Mouse (Mus musculus) midbrain, embryonic 13.5 days (tissue): ENCODE measurements at regions not wholly inside any gene's neighbourhood (a gene's known extent, or its start where the extent isn't known, plus 50 kb on each side); places are given as distances from the start of the nearest gene placed in this dataset.

Experiments used
- ATAC-seq: fragments of 200-750 bp; cut with Nextera tagmentation; 2 replicates; pipeline ENCODE4 v1.8.0; 2017; ENCODE audit warnings: mild to moderate bottlenecking, moderate TSS enrichment, moderate library complexity
- H3K27ac ChIP-seq: fragments of 300-500 bp; sonication (generic); 2 replicates; pipeline ENCODE4 v1.5.1; 2015; ENCODE audit warnings: inconsistent platforms, mild to moderate bottlenecking, moderate library complexity
- H3K27me3 ChIP-seq: fragments of 300-500 bp; sonication (generic); 2 replicates; pipeline ENCODE4 v1.6.1; 2015; ENCODE audit warnings: mild to moderate bottlenecking, inconsistent platforms
- H3K36me3 ChIP-seq: fragments of 300-500 bp; sonication (generic); 2 replicates; pipeline ENCODE4 v1.6.1; 2015; ENCODE audit warnings: mild to moderate bottlenecking, inconsistent platforms
- H3K4me1 ChIP-seq: fragments of 300-500 bp; sonication (generic); replicated peaks from 2 replicates; pipeline ENCODE4 v1.6.1; 2015; ENCODE audit warnings: inconsistent platforms
- H3K4me2 ChIP-seq: fragments of 300-500 bp; sonication (generic); replicated peaks from 2 replicates; pipeline ENCODE4 v1.6.1; 2015; ENCODE audit warnings: moderate library complexity, mild to moderate bottlenecking, inconsistent platforms
- H3K4me3 ChIP-seq: fragments of 300-500 bp; sonication (generic); replicated peaks from 2 replicates; pipeline ENCODE4 v1.5.1; 2015; ENCODE audit warnings: mild to moderate bottlenecking, inconsistent platforms
- H3K9ac ChIP-seq: fragments of 300-500 bp; sonication (generic); replicated peaks from 2 replicates; pipeline ENCODE4 v1.6.1; 2015; ENCODE audit warnings: mild to moderate bottlenecking, inconsistent platforms
- H3K9me3 ChIP-seq: fragments of 300-500 bp; sonication (generic); 2 replicates; pipeline ENCODE4 v1.6.1; 2016; ENCODE audit warnings: mild to moderate bottlenecking, inconsistent platforms
- WGBS: fragments of 180-500 bp; shearing (Covaris S2); methylation state at CpG from one replicate; pipeline ENCODE4 v1.1.7; 2015; 5-methylcytosine and 5-hydroxymethylcytosine counted together

GRCm38 (mm10) chr3:60398796-60399195, 73.8 kb upstream of the Mbnl1 start:
- no peaks in the 10 kb centered on the region for H3K36me3 ChIP-seq
- H3K4me1 ChIP-seq = no peaks in the 10 kb centered on the region
- no peak for ATAC-seq
- no peak overlapping the region for H3K9ac ChIP-seq
- no peaks in the 10 kb centered on the region for H3K27me3 ChIP-seq
- H3K4me3 ChIP-seq = no peak overlapping the region
- no peaks in the 10 kb centered on the region for H3K9me3 ChIP-seq
- H3K4me2 ChIP-seq = no peak overlapping the region
- no peak overlapping the region for H3K27ac ChIP-seq

- Histone ChIP-seq H3K9ac (no peak overlapping the region), H3K27ac (no peak overlapping the region), H3K27me3 (no peaks in the 10 kb centered on the region), H3K4me1 (no peaks in the 10 kb centered on the region), H3K9me3 (no peaks in the 10 kb centered on the region), H3K4me3 (no peak overlapping the region), H3K36me3 (no peaks in the 10 kb centered on the region), H3K4me2 (no peak overlapping the region)
- WGBS = 95% methylated on average over 5 of the region's 5 CpGs
- no peak for ATAC-seq
Observed at GRCm38 (mm10) chr3:60402251-60402830, 70.3 kb upstream of the Mbnl1 start.

- H3K27me3 ChIP-seq = no peaks in the 10 kb centered on the region
- H3K27ac ChIP-seq = no peak overlapping the region
- ATAC-seq = no peak
- H3K4me2 ChIP-seq = no peak overlapping the region
- H3K4me3 ChIP-seq = no peak overlapping the region
- no peaks in the 10 kb centered on the region for H3K36me3 ChIP-seq
- H3K4me1 ChIP-seq = no peaks in the 10 kb centered on the region
- WGBS = 85% methylated on average over 2 of the region's 2 CpGs
- H3K9ac ChIP-seq = no peak overlapping the region
- no peaks in the 10 kb centered on the region for H3K9me3 ChIP-seq
Observed at GRCm38 (mm10) chr3:60407426-60407825, 65.2 kb upstream of the Mbnl1 start.

- WGBS = 53% methylated on average over 1 of the region's 1 CpGs
- no peaks in the 10 kb centered on the region for H3K9me3 ChIP-seq
- H3K4me2 ChIP-seq = no peak overlapping the region
- no peak overlapping the region for H3K27ac ChIP-seq
- H3K27me3 ChIP-seq = no peaks in the 10 kb centered on the region
- H3K4me3 ChIP-seq = no peak overlapping the region
- no peaks in the 10 kb centered on the region for H3K4me1 ChIP-seq
- no peak overlapping the region for H3K9ac ChIP-seq
- no peaks in the 10 kb centered on the region for H3K36me3 ChIP-seq
- ATAC-seq = no peak
Observed at GRCm38 (mm10) chr3:60407906-60408305, 64.7 kb upstream of the Mbnl1 start.

- Histone ChIP-seq H3K4me2 (no peak overlapping the region), H3K27me3 (no peaks in the 10 kb centered on the region), H3K36me3 (no peaks in the 10 kb centered on the region), H3K9me3 (no peaks in the 10 kb centered on the region), H3K9ac (no peak overlapping the region), H3K27ac (no peak overlapping the region), H3K4me3 (no peak overlapping the region), H3K4me1 (no peaks in the 10 kb centered on the region)
- WGBS = 66% methylated on average over 7 of the region's 7 CpGs
- ATAC-seq = no peak
Observed at GRCm38 (mm10) chr3:60408553-60409282, 63.9 kb upstream of the Mbnl1 start.

GRCm38 (mm10) chr3:60409283-60409633, 63.4 kb upstream of the Mbnl1 start:
- no peaks in the 10 kb centered on the region for H3K9me3 ChIP-seq
- no peaks in the 10 kb centered on the region for H3K36me3 ChIP-seq
- no peak overlapping the region for H3K9ac ChIP-seq
- H3K4me1 ChIP-seq = no peaks in the 10 kb centered on the region
- H3K4me2 ChIP-seq = no peak overlapping the region
- no peaks in the 10 kb centered on the region for H3K27me3 ChIP-seq
- ATAC-seq = no peak
- H3K4me3 ChIP-seq = no peak overlapping the region
- no peak overlapping the region for H3K27ac ChIP-seq

GRCm38 (mm10) chr3:60411746-60412145, 60.9 kb upstream of the Mbnl1 start:
- 87% methylated on average over 1 of the region's 1 CpGs for WGBS
- ATAC-seq = no peak
- H3K36me3 ChIP-seq = no peaks in the 10 kb centered on the region

GRCm38 (mm10) chr3:60412206-60412605, 60.4 kb upstream of the Mbnl1 start:
- no peak for ATAC-seq
- Histone ChIP-seq H3K36me3 (no peaks in the 10 kb centered on the region), H3K4me3 (no peak overlapping the region)

More at GRCm38 (mm10) chr3:60411746-60412145, 60.9 kb upstream of the Mbnl1 start:
- Histone ChIP-seq H3K27ac (no peak overlapping the region), H3K9me3 (no peaks in the 10 kb centered on the region), H3K4me2 (no peak overlapping the region), H3K4me1 (no peaks in the 10 kb centered on the region), H3K9ac (no peak overlapping the region), H3K4me3 (no peak overlapping the region), H3K27me3 (no peaks in the 10 kb centered on the region)

GRCm38 (mm10) chr3:60413749-60414148, 58.9 kb upstream of the Mbnl1 start:
- WGBS = 72% methylated on average over 3 of the region's 3 CpGs
- H3K27ac ChIP-seq = no peak overlapping the region
- no peak overlapping the region for H3K4me3 ChIP-seq
- H3K4me2 ChIP-seq = no peak overlapping the region
- H3K9ac ChIP-seq = no peak overlapping the region
- H3K36me3 ChIP-seq = no peaks in the 10 kb centered on the region
- H3K27me3 ChIP-seq = no peaks in the 10 kb centered on the region
- no peaks in the 10 kb centered on the region for H3K4me1 ChIP-seq
- no peaks in the 10 kb centered on the region for H3K9me3 ChIP-seq
- ATAC-seq = no peak

More at GRCm38 (mm10) chr3:60412206-60412605, 60.4 kb upstream of the Mbnl1 start:
- Histone ChIP-seq H3K4me2 (no peak overlapping the region), H3K9ac (no peak overlapping the region), H3K27ac (no peak overlapping the region), H3K4me1 (no peaks in the 10 kb centered on the region), H3K9me3 (no peaks in the 10 kb centered on the region), H3K27me3 (no peaks in the 10 kb centered on the region)

- ATAC-seq = no peak
- 76% methylated on average over 1 of the region's 1 CpGs for WGBS
- Histone ChIP-seq H3K4me3 (no peak overlapping the region), H3K4me2 (no peak overlapping the region), H3K27ac (no peak overlapping the region), H3K36me3 (no peaks in the 10 kb centered on the region), H3K4me1 (no peaks in the 10 kb centered on the region), H3K9ac (no peak overlapping the region), H3K27me3 (no peaks in the 10 kb centered on the region), H3K9me3 (no peaks in the 10 kb centered on the region)
Observed at GRCm38 (mm10) chr3:60417001-60417400, 55.6 kb upstream of the Mbnl1 start.

- no peak overlapping the region for H3K27ac ChIP-seq
- H3K4me3 ChIP-seq = no peak overlapping the region
- no peaks in the 10 kb centered on the region for H3K4me1 ChIP-seq
- no peak overlapping the region for H3K9ac ChIP-seq
- no peaks in the 10 kb centered on the region for H3K36me3 ChIP-seq
- no peak for ATAC-seq
- H3K27me3 ChIP-seq = no peaks in the 10 kb centered on the region
- no peaks in the 10 kb centered on the region for H3K9me3 ChIP-seq
- H3K4me2 ChIP-seq = no peak overlapping the region
Observed at GRCm38 (mm10) chr3:60418652-60419051, 54.0 kb upstream of the Mbnl1 start.

GRCm38 (mm10) chr3:60419216-60419615, 53.4 kb upstream of the Mbnl1 start:
- H3K27me3 ChIP-seq = no peaks in the 10 kb centered on the region
- no peak overlapping the region for H3K9ac ChIP-seq
- H3K9me3 ChIP-seq = no peaks in the 10 kb centered on the region
- ATAC-seq = no peak
- H3K36me3 ChIP-seq = no peaks in the 10 kb centered on the region
- no peaks in the 10 kb centered on the region for H3K4me1 ChIP-seq
- no peak overlapping the region for H3K4me3 ChIP-seq
- no peak overlapping the region for H3K4me2 ChIP-seq
- H3K27ac ChIP-seq = no peak overlapping the region
- 94% methylated on average over 3 of the region's 3 CpGs for WGBS
